Mouse (Mus musculus) MEL (cell line): ENCODE measurements around the gene Klf15. TPM values are rescaled to one million over a fixed set of nuclear protein-coding genes. Genes with fewer than 3 reads are reported as not detected.

ENCODE experiments used
- DNase-seq: peaks from one replicate; pipeline ENCODE4 v3.0.0; 2011; ENCODE audit warnings: low read depth, low spot score
- H3K27ac ChIP-seq: 2 replicates; pipeline ENCODE4 v1.5.1; 2012; ENCODE audit warnings: low read depth, mild to moderate bottlenecking, control low read depth, low read length, moderate library complexity; ENCODE audit not compliant: control insufficient read depth
- H3K27me3 ChIP-seq, 2 experiments: fragments of 150-350 bp in 1 of 2; sonication (generic) in 1 of 2; 2 replicates each; pipeline ENCODE4 v1.6.1; 2012; ENCODE audit warnings: low read length in 2 of 2, mild to moderate bottlenecking in 2 of 2, improper control_type of control experiment in 1 of 2, moderate library complexity in 1 of 2; ENCODE audit not compliant: insufficient read depth in 2 of 2, control insufficient read depth in 1 of 2
- H3K36me3 ChIP-seq, 2 experiments: 2 replicates each; pipeline ENCODE4 v1.6.1; 2012 to 2014; ENCODE audit warnings: low read length in 2 of 2, improper control_type of control experiment in 1 of 2, inconsistent platforms in 1 of 2, mild to moderate bottlenecking in 1 of 2; ENCODE audit not compliant: insufficient read depth in 2 of 2, control insufficient read depth in 1 of 2
- H3K4me1 ChIP-seq, 2 experiments: fragments of 150-350 bp in 1 of 2; sonication (generic) in 1 of 2; 2 replicates each; pipeline ENCODE4 v1.6.1; 2012; ENCODE audit warnings: low read length in 2 of 2, improper control_type of control experiment in 1 of 2, mild to moderate bottlenecking in 1 of 2; ENCODE audit not compliant: insufficient read depth in 2 of 2, control insufficient read depth in 1 of 2
- H3K4me3 ChIP-seq, 2 experiments: fragments of 150-350 bp in 1 of 2; sonication (generic) in 1 of 2; 2 replicates each; pipeline ENCODE4 v1.5.1; 2012; ENCODE audit warnings: low read depth in 2 of 2, low read length in 2 of 2, mild to moderate bottlenecking in 2 of 2, moderate library complexity in 2 of 2, control low read depth in 1 of 2, improper control_type of control experiment in 1 of 2; ENCODE audit not compliant: control insufficient read depth in 1 of 2, insufficient read depth in 1 of 2
- H3K79me2 ChIP-seq: 2 replicates; pipeline ENCODE4 v1.6.1; 2012; ENCODE audit warnings: mild to moderate bottlenecking, low read length, moderate library complexity; ENCODE audit not compliant: control insufficient read depth, poor library complexity, insufficient read depth
- H3K9ac ChIP-seq: 2 replicates; pipeline ENCODE4 v1.6.1; 2012; ENCODE audit warnings: low read depth, mild to moderate bottlenecking, control low read depth, low read length, moderate library complexity; ENCODE audit not compliant: control insufficient read depth, poor library complexity, severe bottlenecking
- H3K9me3 ChIP-seq: fragments of 150-350 bp; sonication (generic); replicated peaks from 2 replicates; pipeline ENCODE4 v1.6.1; 2012; ENCODE audit warnings: mild to moderate bottlenecking, low read length, improper control_type of control experiment, moderate library complexity; ENCODE audit not compliant: insufficient read depth
- BHLHE40 ChIP-seq: IDR thresholded peaks from 2 replicates; pipeline ENCODE4 v1.6.1; 2012; ENCODE audit warnings: low read depth, mild to moderate bottlenecking, inconsistent platforms, low read length, improper control_type of control experiment, borderline replicate concordance
- CHD1 ChIP-seq: IDR thresholded peaks from 2 replicates; pipeline ENCODE4 v1.6.1; 2012; ENCODE audit warnings: low read depth, mild to moderate bottlenecking, inconsistent platforms, low read length, improper control_type of control experiment
- CHD2 ChIP-seq: IDR thresholded peaks from 2 replicates; pipeline ENCODE4 v1.6.1; 2011; ENCODE audit warnings: low read length, improper control_type of control experiment
- CTCF ChIP-seq, 3 experiments: IDR thresholded peaks in 2 of 3; conservative IDR thresholded peaks in 1 of 3; 2 replicates each; pipeline ENCODE4 v1.5.1; 2011 to 2012; ENCODE audit warnings: low read length in 3 of 3, low read depth in 2 of 3, mild to moderate bottlenecking in 2 of 3, improper control_type of control experiment in 1 of 3, inconsistent platforms in 1 of 3, mixed read lengths in 1 of 3, moderate library complexity in 1 of 3; ENCODE audit not compliant: control insufficient read depth in 1 of 3, insufficient read depth in 1 of 3, poor library complexity in 1 of 3, severe bottlenecking in 1 of 3
- E2F4 ChIP-seq: IDR thresholded peaks from 2 replicates; pipeline ENCODE4 v1.6.1; 2011; ENCODE audit warnings: low read depth, low read length, improper control_type of control experiment, borderline replicate concordance
- ELF1 ChIP-seq: IDR thresholded peaks from 2 replicates; pipeline ENCODE4 v1.6.1; 2014; ENCODE audit warnings: low read depth, mild to moderate bottlenecking, inconsistent platforms, low read length, improper control_type of control experiment, moderate library complexity
- EP300 ChIP-seq, 2 experiments: IDR thresholded peaks; 2 replicates each; pipeline ENCODE4 v1.6.1; 2011; ENCODE audit warnings: improper control_type of control experiment in 2 of 2, low read length in 2 of 2, low read depth in 1 of 2, mild to moderate bottlenecking in 1 of 2
- GABPA ChIP-seq: IDR thresholded peaks from 2 replicates; pipeline ENCODE4 v1.6.1; 2012; ENCODE audit warnings: low read depth, mild to moderate bottlenecking, inconsistent platforms, low read length, improper control_type of control experiment, moderate library complexity
- GATA1 ChIP-seq: IDR thresholded peaks from 2 replicates; pipeline ENCODE4 v1.6.1; 2011; ENCODE audit warnings: low read depth, low read length, improper control_type of control experiment
- JUND ChIP-seq: IDR thresholded peaks from 2 replicates; pipeline ENCODE4 v1.6.1; 2011; ENCODE audit warnings: low read depth, mild to moderate bottlenecking, improper control_type of control experiment, low read length
- MAFK ChIP-seq: IDR thresholded peaks from 2 replicates; pipeline ENCODE4 v1.6.1; 2011; ENCODE audit warnings: low read depth, mild to moderate bottlenecking, low read length, improper control_type of control experiment, borderline replicate concordance
- MAX ChIP-seq: IDR thresholded peaks from 2 replicates; pipeline ENCODE4 v1.6.1; 2011; ENCODE audit warnings: low read length, improper control_type of control experiment
- MEF2A ChIP-seq: IDR thresholded peaks from 2 replicates; pipeline ENCODE4 v1.6.1; 2014; ENCODE audit warnings: low read depth, mild to moderate bottlenecking, inconsistent platforms, low read length, improper control_type of control experiment; ENCODE audit not compliant: poor library complexity, insufficient replicate concordance, severe bottlenecking; ENCODE audit errors: extremely low read depth
- MXI1 ChIP-seq: IDR thresholded peaks from 2 replicates; pipeline ENCODE4 v1.6.1; 2011; ENCODE audit warnings: mild to moderate bottlenecking, low read depth, low read length, improper control_type of control experiment
- MYC ChIP-seq: IDR thresholded peaks from 2 replicates; pipeline ENCODE4 v1.6.1; 2011; ENCODE audit warnings: low read depth, mild to moderate bottlenecking, low read length, improper control_type of control experiment, moderate library complexity
- NELFE ChIP-seq: IDR thresholded peaks from 2 replicates; pipeline ENCODE4 v1.6.1; 2011; ENCODE audit warnings: low read depth, low read length, improper control_type of control experiment
- NRF1 ChIP-seq: IDR thresholded peaks from 2 replicates; pipeline ENCODE4 v1.6.1; 2014; ENCODE audit warnings: low read depth, mild to moderate bottlenecking, inconsistent platforms, low read length, improper control_type of control experiment, moderate library complexity; ENCODE audit not compliant: poor library complexity, insufficient read depth, severe bottlenecking
- POLR2A ChIP-seq, 2 experiments: IDR thresholded peaks; 2 replicates each; pipeline ENCODE4 v1.6.1; 2011 to 2012; ENCODE audit warnings: low read length in 2 of 2, mild to moderate bottlenecking in 2 of 2, control low read depth in 1 of 2, improper control_type of control experiment in 1 of 2, low read depth in 1 of 2, moderate library complexity in 1 of 2; ENCODE audit not compliant: control insufficient read depth in 1 of 2, insufficient read depth in 1 of 2, poor library complexity in 1 of 2
- POLR2AphosphoS2 ChIP-seq: IDR thresholded peaks from 2 replicates; pipeline ENCODE4 v1.6.1; 2011; ENCODE audit warnings: low read length, improper control_type of control experiment
- POLR2AphosphoS5 ChIP-seq: IDR thresholded peaks from 2 replicates; pipeline ENCODE4 v1.6.1; 2012; ENCODE audit warnings: low read depth, borderline replicate concordance, mild to moderate bottlenecking, inconsistent platforms, low read length, moderate library complexity, mixed read lengths
- RAD21 ChIP-seq: IDR thresholded peaks from 2 replicates; pipeline ENCODE4 v1.6.1; 2011; ENCODE audit warnings: mild to moderate bottlenecking, low read depth, low read length, improper control_type of control experiment
- RCOR1 ChIP-seq: IDR thresholded peaks from 2 replicates; pipeline ENCODE4 v1.6.1; 2012; ENCODE audit warnings: low read depth, mild to moderate bottlenecking, inconsistent platforms, low read length, improper control_type of control experiment
- SIN3A ChIP-seq: IDR thresholded peaks from 2 replicates; pipeline ENCODE4 v1.6.1; 2012; ENCODE audit warnings: low read length, improper control_type of control experiment, inconsistent platforms
- SMC3 ChIP-seq: IDR thresholded peaks from 2 replicates; pipeline ENCODE4 v1.6.1; 2011; ENCODE audit warnings: low read depth, low read length, improper control_type of control experiment
- TAL1 ChIP-seq: IDR thresholded peaks from 2 replicates; pipeline ENCODE4 v1.6.1; 2012; ENCODE audit warnings: mild to moderate bottlenecking, inconsistent platforms, low read length, moderate library complexity, mixed read lengths
- TCF12 ChIP-seq: IDR thresholded peaks from 2 replicates; pipeline ENCODE4 v1.6.1; 2014; ENCODE audit warnings: low read depth, mild to moderate bottlenecking, inconsistent platforms, low read length, improper control_type of control experiment, moderate library complexity
- UBTF ChIP-seq: IDR thresholded peaks from 2 replicates; pipeline ENCODE4 v1.6.1; 2012; ENCODE audit warnings: low read depth, mild to moderate bottlenecking, inconsistent platforms, low read length, improper control_type of control experiment, moderate library complexity, borderline replicate concordance; ENCODE audit not compliant: insufficient read depth
- USF2 ChIP-seq, 2 experiments: IDR thresholded peaks; 2 replicates each; pipeline ENCODE4 v1.6.1; 2011 to 2012; ENCODE audit warnings: improper control_type of control experiment in 2 of 2, low read length in 2 of 2, borderline replicate concordance in 1 of 2, inconsistent platforms in 1 of 2, low read depth in 1 of 2, mild to moderate bottlenecking in 1 of 2; ENCODE audit not compliant: insufficient read depth in 1 of 2
- ZMIZ1 ChIP-seq: IDR thresholded peaks from 2 replicates; pipeline ENCODE4 v1.6.1; 2012; ENCODE audit warnings: low read depth, mild to moderate bottlenecking, inconsistent platforms, low read length, improper control_type of control experiment, moderate library complexity
- ZNF384 ChIP-seq: IDR thresholded peaks from 2 replicates; pipeline ENCODE4 v1.6.1; 2012; ENCODE audit warnings: low read depth, mild to moderate bottlenecking, inconsistent platforms, low read length, improper control_type of control experiment
- polyA plus RNA-seq, 2 experiments: library from polyadenylated mRNA; stranded (reverse) in 1 of 2; unstranded in 1 of 2; fragments of >175 nt in 1 of 2; fragments of >200 nt in 1 of 2; gene quantifications; 2 replicates each; pipeline versions ENCODE4 v1.2.1 to v1.2.4; 2012; ENCODE audit warnings: low replicate concordance in 2 of 2, low read depth in 1 of 2; ENCODE audit not compliant: insufficient read length in 2 of 2, insufficient read depth in 1 of 2, missing spikeins in 1 of 2
- total RNA-seq: library from RNA; depleted of rRNA; stranded (reverse); fragments of 300-350 nt; gene quantifications from 2 replicates; pipeline ENCODE4 v1.2.3, GENCODE M21; 2012

Gene Klf15
- total and polyA plus RNA-seq, 3 experiments: not detected

DNA sequence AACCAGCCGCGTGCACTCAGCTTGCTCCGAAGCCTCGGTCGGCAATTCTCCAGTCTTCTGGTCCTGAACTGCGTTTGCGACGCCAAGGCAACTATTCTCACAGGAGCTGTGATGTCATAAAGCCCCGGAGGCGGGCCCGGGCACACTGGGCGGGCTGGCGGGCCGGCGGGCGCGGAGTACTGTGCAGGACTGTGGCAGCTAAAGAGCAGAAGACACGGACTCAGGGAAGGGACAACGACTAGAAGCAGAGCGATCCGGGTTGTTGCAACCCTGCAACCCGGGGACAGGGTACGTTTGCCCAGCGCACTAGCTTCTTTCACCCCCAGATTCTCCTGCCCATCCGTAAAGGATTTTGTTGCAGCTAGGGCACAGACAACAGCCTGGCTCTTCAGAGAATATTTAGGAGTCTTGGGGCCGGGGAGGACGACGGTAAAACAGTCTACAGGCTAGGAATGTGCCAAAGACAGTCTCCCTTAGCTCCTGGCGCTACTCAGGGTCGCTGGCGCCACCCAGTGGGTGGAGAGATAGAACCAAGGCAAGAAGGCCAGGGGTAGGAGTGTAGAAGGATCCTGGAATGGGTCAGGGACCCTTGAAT lies 33.9 kb upstream of the Klf15 start, which contains the start of gene Cfap100:
Gene Cfap100, minus strand, starts transcription at position 418 of the 595 bp plus-strand sequence.
- H3K4me1 ChIP-seq: 0 out of 4 replicates have a peak, but pooled peaks cover 0 to 2% of the 10 kb centered on the region in 2 experiments
- H3K9ac ChIP-seq: no peak within 1 kb of the TSS
- no peaks in the 10 kb centered on the region for H3K36me3 ChIP-seq
- H3K27ac ChIP-seq: no peak within 1 kb of the TSS
- no peaks in the 10 kb centered on the region for H3K9me3 ChIP-seq
- TF ChIP-seq CHD1 (no peak), SMC3 (peak; percentile 45), EP300 (IDR thresholded peaks at IDR 0.05; ENCODE audit: low read depth in 1 of 2, low read length in 2 of 2) (no peak), TCF12 (no peak), POLR2AphosphoS2 (no peak), POLR2A (IDR thresholded peaks at IDR 0.05; ENCODE audit: control insufficient read depth in 1 of 2, insufficient read depth in 1 of 2, low read depth in 1 of 2, low read length in 2 of 2, poor library complexity in 1 of 2) (no peak), ZMIZ1 (no peak), RAD21 (peak; percentile 29), NELFE (no peak), MAFK (no peak), POLR2AphosphoS5 (no peak), JUND (no peak), E2F4 (no peak), CTCF (IDR thresholded peaks at IDR 0.05 in 2 of 3, conservative IDR thresholded peaks at IDR 0.05 in 1 of 3; ENCODE audit: control insufficient read depth in 1 of 3, insufficient read depth in 1 of 3, low read depth in 2 of 3, low read length in 3 of 3, poor library complexity in 1 of 3, severe bottlenecking in 1 of 3) (peak in 2 of 3 experiments; percentile 41 to 60; a peak in 5 of 6 replicates), UBTF (no peak), CHD2 (no peak), MXI1 (no peak)
- TF ChIP-seq, all 39 proteins: peak for 3
- Histone ChIP-seq H3K27me3 (no peaks in the 10 kb centered on the region), H3K4me3 (no peak within 1 kb of the TSS), H3K79me2 (no peaks in the 10 kb centered on the region)
- DNase-seq: no peak

DNA sequence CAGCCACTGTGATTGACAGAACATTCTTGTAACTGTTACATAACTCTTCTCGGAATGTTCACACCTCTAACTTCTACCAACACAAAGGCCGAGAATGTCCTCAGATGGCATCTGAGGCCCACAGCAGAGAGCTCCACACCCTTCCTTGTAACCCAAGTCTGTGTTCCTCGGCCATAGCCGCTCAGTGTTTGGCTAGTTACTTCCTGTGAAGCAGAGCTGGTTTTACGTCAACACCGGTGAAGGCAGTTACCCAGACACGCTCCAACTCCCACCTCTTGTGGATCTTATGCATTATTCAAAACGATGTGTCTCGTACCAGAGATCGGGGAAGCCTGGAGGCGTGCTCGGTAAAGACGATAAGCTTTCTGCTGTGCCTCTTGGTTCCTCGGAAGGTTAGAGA lies 32.5 kb upstream of the Klf15 start:
- H3K79me2 ChIP-seq: no peaks in the 10 kb centered on the region
- H3K4me1 ChIP-seq: no peaks in the 10 kb centered on the region
- no peak overlapping the region for H3K9ac ChIP-seq
- H3K27me3 ChIP-seq: no peaks in the 10 kb centered on the region
- no peak for DNase-seq
- H3K27ac ChIP-seq: no peak overlapping the region
- no peak overlapping the region for H3K4me3 ChIP-seq
- no peaks in the 10 kb centered on the region for H3K9me3 ChIP-seq
- H3K36me3 ChIP-seq: no peaks in the 10 kb centered on the region
- TF ChIP-seq RCOR1: no peak
- no peak for TF ChIP-seq SIN3A
- TF ChIP-seq MYC: no peak
- TF ChIP-seq POLR2A (IDR thresholded peaks at IDR 0.05; ENCODE audit: control insufficient read depth in 1 of 2, insufficient read depth in 1 of 2, low read depth in 1 of 2, low read length in 2 of 2, poor library complexity in 1 of 2): no peak
- no peak for TF ChIP-seq NELFE
- TF ChIP-seq NRF1: no peak
- TF ChIP-seq UBTF: no peak
- no peak for TF ChIP-seq GABPA
- no peak for TF ChIP-seq MEF2A
- TF ChIP-seq POLR2AphosphoS2: no peak
- no peak for TF ChIP-seq TAL1
- no peak for TF ChIP-seq CHD2
- no peak for TF ChIP-seq USF2 (IDR thresholded peaks at IDR 0.05; ENCODE audit: borderline replicate concordance in 1 of 2, insufficient read depth in 1 of 2, low read depth in 1 of 2, low read length in 2 of 2)
- no peak for TF ChIP-seq GATA1
- no peak for TF ChIP-seq MAX
- TF ChIP-seq BHLHE40: no peak
- no peak for TF ChIP-seq ZNF384
- no peak for TF ChIP-seq ELF1
